Mouse (Mus musculus): Measurements from ENCODE around the gene Tpsab1.

Tpsab1 gene

GRCm38 (mm10) chr17:25345462-25345861 is at the start of gene Tpsab1:
Tpsab1 (minus strand) TSS chr17:25345562.
- DNase-seq = no peak

GRCm38 (mm10) chr17:25394526-25394925 is 49.2 kb upstream of the Tpsab1 start:
- DNase-seq = no peak

- DNase-seq = peak; percentile 45 to 50
Observed at GRCm38 (mm10) chr17:25374011-25374410, 28.6 kb upstream of the Tpsab1 start.

GRCm38 (mm10) chr17:25372491-25372890 is 27.1 kb upstream of the Tpsab1 start:
- no peak for DNase-seq

GRCm38 (mm10) chr17:25368973-25369372 is 23.6 kb upstream of the Tpsab1 start, which contains the start of gene Tpsg1:
Tpsg1 (plus strand) TSS chr17:25369273.
- DNase-seq = no peak

- DNase-seq = no peak
Observed at GRCm38 (mm10) chr17:25366005-25366404, 20.6 kb upstream of the Tpsab1 start, which contains the start of gene Tpsb2. Tpsb2 (plus strand) TSS chr17:25366305.

GRCm38 (mm10) chr17:25363726-25364125 is 18.4 kb upstream of the Tpsab1 start:
- DNase-seq = peak; percentile 71 to 74

GRCm38 (mm10) chr17:25361291-25361690 is 15.9 kb upstream of the Tpsab1 start:
- DNase-seq = peak; percentile 52 to 57

GRCm38 (mm10) chr17:25341490-25341889 is 3.9 kb downstream of the Tpsab1 start:
- DNase-seq = no peak

- no peak for DNase-seq
Observed at GRCm38 (mm10) chr17:25340003-25340402, 5.4 kb downstream of the Tpsab1 start.

GRCm38 (mm10) chr17:25338218-25338617 is 7.1 kb downstream of the Tpsab1 start:
- DNase-seq = no peak

GRCm38 (mm10) chr17:25333943-25334342 is 11.4 kb downstream of the Tpsab1 start:
- DNase-seq = peak; percentile 88 to 91

- no peak for DNase-seq
Observed at GRCm38 (mm10) chr17:25332321-25332720, 13.0 kb downstream of the Tpsab1 start.

GRCm38 (mm10) chr17:25322930-25323329 is 22.4 kb downstream of the Tpsab1 start:
- DNase-seq = no peak

- no peak for DNase-seq
Observed at GRCm38 (mm10) chr17:25320819-25321218, 24.5 kb downstream of the Tpsab1 start.

GRCm38 (mm10) chr17:25318354-25318753 is 27.0 kb downstream of the Tpsab1 start, which contains the start of gene Prss29:
Prss29 (plus strand) TSS chr17:25318654.
- no peak for DNase-seq

GRCm38 (mm10) chr17:25308346-25308745 is 37.0 kb downstream of the Tpsab1 start, which contains the start of gene Prss28:
Prss28 (plus strand) TSS chr17:25308646.
- no peak for DNase-seq

GRCm38 (mm10) chr17:25298094-25298493 is 47.3 kb downstream of the Tpsab1 start, which contains the start of gene Prss34:
Prss34 (plus strand) TSS chr17:25298394.
- DNase-seq = no peak

- no peak for DNase-seq
Observed at GRCm38 (mm10) chr17:25294111-25294510, 51.3 kb downstream of the Tpsab1 start.

- no peak for DNase-seq
Observed at GRCm38 (mm10) chr17:25293495-25293894, 51.9 kb downstream of the Tpsab1 start.
